Mouse (Mus musculus) heart, embryonic 12.5 days (tissue): ENCODE data around the gene Cdc34b. TPM values are rescaled to one million over a fixed set of nuclear protein-coding genes. Genes with fewer than 3 reads are reported as not detected.
A peak's percentile ranks its signal among the peaks of the same experiment; 100 is the strongest.

Experiments
- ATAC-seq: fragments of 200-750 bp; cut with Nextera tagmentation; 2 replicates; pipeline ENCODE4 v1.8.0; 2017; ENCODE audit warnings: moderate TSS enrichment, moderate library complexity; ENCODE audit not compliant: insufficient number of reproducible peaks, low FRiP score
- H3K27ac ChIP-seq: fragments of 300-500 bp; sonication (generic); 2 replicates; pipeline ENCODE4 v1.5.1; 2016; ENCODE audit warnings: mild to moderate bottlenecking, moderate library complexity; ENCODE audit not compliant: poor library complexity, severe bottlenecking
- H3K27me3 ChIP-seq: fragments of 300-500 bp; sonication (generic); replicated peaks from 2 replicates; pipeline ENCODE4 v1.6.1; 2016; ENCODE audit warnings: mild to moderate bottlenecking, moderate library complexity
- H3K36me3 ChIP-seq: fragments of 300-500 bp; sonication (generic); 2 replicates; pipeline ENCODE4 v1.6.1; 2016; ENCODE audit warnings: mild to moderate bottlenecking, moderate library complexity
- H3K4me1 ChIP-seq: fragments of 300-500 bp; sonication (generic); replicated peaks from 2 replicates; pipeline ENCODE4 v1.6.1; 2016; ENCODE audit warnings: mild to moderate bottlenecking
- H3K4me2 ChIP-seq: fragments of 300-500 bp; sonication (generic); 2 replicates; pipeline ENCODE4 v1.6.1; 2016; ENCODE audit warnings: mild to moderate bottlenecking, moderate library complexity
- H3K4me3 ChIP-seq: fragments of 300-500 bp; sonication (generic); 2 replicates; pipeline ENCODE4 v1.5.1; 2016; ENCODE audit warnings: mild to moderate bottlenecking
- H3K9ac ChIP-seq: fragments of 300-500 bp; sonication (generic); 2 replicates; pipeline ENCODE4 v1.6.1; 2016; ENCODE audit warnings: mild to moderate bottlenecking, moderate library complexity
- H3K9me3 ChIP-seq: fragments of 300-500 bp; sonication (generic); replicated peaks from 2 replicates; pipeline ENCODE4 v1.6.1; 2016; ENCODE audit warnings: mild to moderate bottlenecking, moderate library complexity
- WGBS: fragments of 180-500 bp; shearing (Covaris S2); methylation state at CpG from one replicate; pipeline ENCODE4 v1.1.7; 2016; 5-methylcytosine and 5-hydroxymethylcytosine counted together
- polyA plus RNA-seq: library from polyadenylated mRNA; unstranded; fragments of >200 nt; fragmentation: Nextera tagmentation; extraction: Ambion mirVana; gene quantifications from 2 replicates; pipeline ENCODE4 v1.2.1, GENCODE M21; 2016

Cdc34b gene
- polyA plus RNA-seq, 1 experiment from 2014 or later, result not detected

- Histone ChIP-seq H3K9me3 (peaks cover 5% of the 10 kb centered on the region), H3K4me2 (no peak overlapping the region), H3K27me3 (peaks cover 23% of the 10 kb centered on the region), H3K4me1 (peaks cover 19% of the 10 kb centered on the region), H3K4me3 (no peak overlapping the region), H3K27ac (no peak overlapping the region), H3K36me3 (no peaks in the 10 kb centered on the region), H3K9ac (no peak overlapping the region)
- ATAC-seq, result no peak
- 79% methylated on average over 5 of the region's 5 CpGs for WGBS
Observed at GRCm38 (mm10) chr11:94715622-94716021, 26.0 kb upstream of the Cdc34b start.

GRCm38 (mm10) chr11:94716754-94717153 is 24.8 kb upstream of the Cdc34b start:
- Histone ChIP-seq H3K4me2 (peak overlapping the region; percentile 38), H3K9me3 (peaks cover 5% of the 10 kb centered on the region), H3K27me3 (peaks cover 23% of the 10 kb centered on the region), H3K4me1 (peaks cover 19% of the 10 kb centered on the region), H3K27ac (no peak overlapping the region), H3K36me3 (no peaks in the 10 kb centered on the region), H3K4me3 (no peak overlapping the region), H3K9ac (no peak overlapping the region)
- WGBS, result 6% methylated on average over 9 of the region's 9 CpGs
- no peak for ATAC-seq

GRCm38 (mm10) chr11:94717239-94717638 is 24.3 kb upstream of the Cdc34b start:
- ATAC-seq, result no peak
- Histone ChIP-seq H3K9me3 (peaks cover 5% of the 10 kb centered on the region), H3K4me1 (peaks cover 19% of the 10 kb centered on the region), H3K27ac (peak overlapping the region; percentile 14; the same call in 1 of the 2 replicates), H3K4me3 (no peak overlapping the region), H3K9ac (no peak overlapping the region), H3K36me3 (no peaks in the 10 kb centered on the region), H3K27me3 (peaks cover 23% of the 10 kb centered on the region), H3K4me2 (peak overlapping the region; percentile 38)
- WGBS, result 32% methylated on average over 11 of the region's 11 CpGs

- H3K9ac ChIP-seq, result 0 out of 2 replicates have a peak overlapping the region, but pooled peaks have one; percentile 21
- peaks cover 19% of the 10 kb centered on the region for H3K4me1 ChIP-seq
- 88% methylated on average over 7 of the region's 7 CpGs for WGBS
- peaks cover 14% of the 10 kb centered on the region for H3K27me3 ChIP-seq
- no peaks in the 10 kb centered on the region for H3K36me3 ChIP-seq
- H3K4me3 ChIP-seq, result no peak overlapping the region
- no peak for ATAC-seq
- H3K4me2 ChIP-seq, result no peak overlapping the region
- H3K27ac ChIP-seq, result no peak overlapping the region
- peaks cover 5% of the 10 kb centered on the region for H3K9me3 ChIP-seq
Observed at GRCm38 (mm10) chr11:94718113-94718909, 23.3 kb upstream of the Cdc34b start.

- peaks cover 19% of the 10 kb centered on the region for H3K4me1 ChIP-seq
- ATAC-seq, result no peak
- H3K9ac ChIP-seq, result no peak overlapping the region
- H3K27me3 ChIP-seq, result peaks cover 5% of the 10 kb centered on the region
- no peak overlapping the region for H3K27ac ChIP-seq
- peaks cover 3% of the 10 kb centered on the region for H3K9me3 ChIP-seq
- H3K4me3 ChIP-seq, result no peak overlapping the region
- WGBS, result 76% methylated on average over 2 of the region's 2 CpGs
- no peaks in the 10 kb centered on the region for H3K36me3 ChIP-seq
- H3K4me2 ChIP-seq, result no peak overlapping the region
Observed at GRCm38 (mm10) chr11:94719216-94719615, 22.4 kb upstream of the Cdc34b start.

- H3K4me3 ChIP-seq, result no peak overlapping the region
- H3K27ac ChIP-seq, result no peak overlapping the region
- 79% methylated on average over 3 of the region's 3 CpGs for WGBS
- H3K9ac ChIP-seq, result no peak overlapping the region
- no peaks in the 10 kb centered on the region for H3K4me1 ChIP-seq
- H3K4me2 ChIP-seq, result no peak overlapping the region
- H3K36me3 ChIP-seq, result no peaks in the 10 kb centered on the region
- ATAC-seq, result no peak
- no peaks in the 10 kb centered on the region for H3K27me3 ChIP-seq
- no peaks in the 10 kb centered on the region for H3K9me3 ChIP-seq
Observed at GRCm38 (mm10) chr11:94727306-94727705, 14.3 kb upstream of the Cdc34b start.

- Histone ChIP-seq H3K9me3 (no peaks in the 10 kb centered on the region), H3K36me3 (no peaks in the 10 kb centered on the region), H3K4me1 (no peaks in the 10 kb centered on the region), H3K27ac (no peak overlapping the region), H3K4me2 (no peak overlapping the region), H3K9ac (no peak overlapping the region), H3K27me3 (peaks cover 3% of the 10 kb centered on the region; the same call in 1 of the 2 replicates), H3K4me3 (no peak overlapping the region)
- no peak for ATAC-seq
- 76% methylated on average over 3 of the region's 3 CpGs for WGBS
Observed at GRCm38 (mm10) chr11:94728545-94728944, 13.0 kb upstream of the Cdc34b start.

- Histone ChIP-seq H3K36me3 (no peaks in the 10 kb centered on the region), H3K9me3 (no peaks in the 10 kb centered on the region), H3K9ac (no peak overlapping the region), H3K4me2 (no peak overlapping the region), H3K4me3 (no peak overlapping the region), H3K4me1 (no peaks in the 10 kb centered on the region), H3K27me3 (peaks cover 4% of the 10 kb centered on the region; the same call in 1 of the 2 replicates), H3K27ac (no peak overlapping the region)
- 28% methylated on average over 4 of the region's 4 CpGs for whole genome bisulfite sequencing
- ATAC-seq, result no peak
Observed at GRCm38 (mm10) chr11:94729565-94729964, 12.0 kb upstream of the Cdc34b start.

- H3K27me3 ChIP-seq, result peaks cover 4% of the 10 kb centered on the region; the same call in 1 of the 2 replicates
- H3K9me3 ChIP-seq, result no peaks in the 10 kb centered on the region
- 26% methylated on average over 5 of the region's 5 CpGs for WGBS
- H3K9ac ChIP-seq, result no peak overlapping the region
- no peak for ATAC-seq
- no peaks in the 10 kb centered on the region for H3K36me3 ChIP-seq
- no peak overlapping the region for H3K4me3 ChIP-seq
- no peak overlapping the region for H3K4me2 ChIP-seq
- no peaks in the 10 kb centered on the region for H3K4me1 ChIP-seq
- no peak overlapping the region for H3K27ac ChIP-seq
Observed at GRCm38 (mm10) chr11:94730261-94730660, 11.3 kb upstream of the Cdc34b start.

GRCm38 (mm10) chr11:94731229-94731628 is 10.4 kb upstream of the Cdc34b start:
- H3K36me3 ChIP-seq, result no peaks in the 10 kb centered on the region
- H3K4me1 ChIP-seq, result no peaks in the 10 kb centered on the region
- H3K4me3 ChIP-seq, result no peak overlapping the region
- no peak overlapping the region for H3K4me2 ChIP-seq
- H3K9ac ChIP-seq, result no peak overlapping the region
- H3K9me3 ChIP-seq, result no peaks in the 10 kb centered on the region
- 69% methylated on average over 12 of the region's 12 CpGs for WGBS
- H3K27ac ChIP-seq, result no peak overlapping the region
- ATAC-seq, result no peak
- H3K27me3 ChIP-seq, result peaks cover 4% of the 10 kb centered on the region; the same call in 1 of the 2 replicates

GRCm38 (mm10) chr11:94732773-94733172 is 8.8 kb upstream of the Cdc34b start:
- Histone ChIP-seq H3K4me2 (peak overlapping the region; percentile 37), H3K27me3 (peaks cover 10% of the 10 kb centered on the region; the same call in 1 of the 2 replicates), H3K9me3 (no peaks in the 10 kb centered on the region), H3K27ac (no peak overlapping the region), H3K4me1 (no peaks in the 10 kb centered on the region), H3K9ac (no peak overlapping the region), H3K36me3 (no peaks in the 10 kb centered on the region), H3K4me3 (no peak overlapping the region)
- ATAC-seq, result no peak
- WGBS, result 34% methylated on average over 8 of the region's 8 CpGs
